Mouse (Mus musculus) MEL (cell line): ENCODE results near the gene Tbx15.

Experiments
- CTCF ChIP-seq, 3 experiments: IDR thresholded peaks in 2 of 3; conservative IDR thresholded peaks in 1 of 3; 2 replicates each; pipeline ENCODE4 v1.5.1; 2011 to 2012; ENCODE audit warnings: low read length in 3 of 3, low read depth in 2 of 3, mild to moderate bottlenecking in 2 of 3, improper control_type of control experiment in 1 of 3, inconsistent platforms in 1 of 3, mixed read lengths in 1 of 3, moderate library complexity in 1 of 3; ENCODE audit not compliant: control insufficient read depth in 1 of 3, insufficient read depth in 1 of 3, poor library complexity in 1 of 3, severe bottlenecking in 1 of 3
- ETS1 ChIP-seq: IDR thresholded peaks from 2 replicates; pipeline ENCODE4 v1.6.1; 2012; ENCODE audit warnings: low read depth, mild to moderate bottlenecking, inconsistent platforms, low read length, improper control_type of control experiment, moderate library complexity
- MAFK ChIP-seq: IDR thresholded peaks from 2 replicates; pipeline ENCODE4 v1.6.1; 2011; ENCODE audit warnings: low read depth, mild to moderate bottlenecking, low read length, improper control_type of control experiment, borderline replicate concordance
- MAZ ChIP-seq: IDR thresholded peaks from 2 replicates; pipeline ENCODE4 v1.6.1; 2012; ENCODE audit warnings: low read depth, mild to moderate bottlenecking, inconsistent platforms, low read length, improper control_type of control experiment
- MXI1 ChIP-seq: IDR thresholded peaks from 2 replicates; pipeline ENCODE4 v1.6.1; 2011; ENCODE audit warnings: mild to moderate bottlenecking, low read depth, low read length, improper control_type of control experiment
- MYC ChIP-seq: IDR thresholded peaks from 2 replicates; pipeline ENCODE4 v1.6.1; 2011; ENCODE audit warnings: low read depth, mild to moderate bottlenecking, low read length, improper control_type of control experiment, moderate library complexity
- POLR2A ChIP-seq, 2 experiments: IDR thresholded peaks; 2 replicates each; pipeline ENCODE4 v1.6.1; 2011 to 2012; ENCODE audit warnings: low read length in 2 of 2, mild to moderate bottlenecking in 2 of 2, control low read depth in 1 of 2, improper control_type of control experiment in 1 of 2, low read depth in 1 of 2, moderate library complexity in 1 of 2; ENCODE audit not compliant: control insufficient read depth in 1 of 2, insufficient read depth in 1 of 2, poor library complexity in 1 of 2
- TCF12 ChIP-seq: IDR thresholded peaks from 2 replicates; pipeline ENCODE4 v1.6.1; 2014; ENCODE audit warnings: low read depth, mild to moderate bottlenecking, inconsistent platforms, low read length, improper control_type of control experiment, moderate library complexity
- ZMIZ1 ChIP-seq: IDR thresholded peaks from 2 replicates; pipeline ENCODE4 v1.6.1; 2012; ENCODE audit warnings: low read depth, mild to moderate bottlenecking, inconsistent platforms, low read length, improper control_type of control experiment, moderate library complexity
- ZNF384 ChIP-seq: IDR thresholded peaks from 2 replicates; pipeline ENCODE4 v1.6.1; 2012; ENCODE audit warnings: low read depth, mild to moderate bottlenecking, inconsistent platforms, low read length, improper control_type of control experiment

DNA sequence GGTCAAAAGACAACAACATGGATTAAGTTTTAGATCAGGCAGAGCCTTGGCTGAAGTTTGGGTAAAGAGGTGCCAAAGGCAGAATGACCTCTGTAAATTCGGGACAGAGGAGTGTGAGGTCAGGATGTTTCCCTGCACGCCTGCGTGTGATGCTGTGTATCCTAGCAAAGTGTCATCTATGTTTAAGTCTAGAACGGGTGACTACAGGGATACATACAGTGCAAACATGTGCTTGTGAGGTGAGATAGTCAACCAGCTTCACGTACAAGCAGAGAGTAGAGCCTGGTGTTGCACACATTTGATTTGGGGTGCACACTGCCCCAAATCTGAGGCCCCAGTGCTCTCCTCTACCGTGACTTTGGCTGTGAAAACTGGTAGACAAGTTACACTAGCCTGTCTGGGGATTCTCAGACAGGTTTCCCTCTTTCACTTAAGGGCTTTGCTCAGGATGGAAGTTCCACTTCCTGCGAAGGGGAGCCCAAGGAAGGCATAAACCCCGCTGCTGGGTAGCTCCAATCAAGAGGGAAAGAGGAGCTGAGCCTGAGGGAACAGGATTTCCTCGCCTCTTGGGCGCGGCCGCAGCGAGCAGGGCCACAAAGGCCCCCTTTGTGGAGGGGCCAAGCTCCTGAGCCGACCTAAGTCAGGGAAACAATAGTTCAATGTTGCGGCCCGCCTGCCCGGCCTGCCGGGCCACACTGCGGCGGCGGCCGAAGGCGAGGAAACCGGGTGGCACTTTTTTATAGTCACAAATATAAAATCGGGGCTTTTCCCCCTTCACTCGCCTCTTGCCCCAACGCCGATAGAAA, 8.0 kb downstream of the Tbx15 start:
- TF ChIP-seq POLR2A (IDR thresholded peaks at IDR 0.05; ENCODE audit: control insufficient read depth in 1 of 2, insufficient read depth in 1 of 2, low read depth in 1 of 2, low read length in 2 of 2, poor library complexity in 1 of 2), result no peak
- no peak for TF ChIP-seq CTCF (IDR thresholded peaks at IDR 0.05 in 2 of 3, conservative IDR thresholded peaks at IDR 0.05 in 1 of 3; ENCODE audit: control insufficient read depth in 1 of 3, insufficient read depth in 1 of 3, low read depth in 2 of 3, low read length in 3 of 3, poor library complexity in 1 of 3, severe bottlenecking in 1 of 3)
- TF ChIP-seq ETS1, result no peak
- no peak for TF ChIP-seq ZMIZ1
- no peak for TF ChIP-seq MXI1
- no peak for TF ChIP-seq ZNF384
- no peak for TF ChIP-seq MAFK
- no peak for TF ChIP-seq TCF12
- no peak for TF ChIP-seq MAZ
- TF ChIP-seq MYC, result no peak
